Mouse (Mus musculus): ENCODE measurements around the gene Foxo1. TPM values are rescaled to one million over a fixed set of nuclear protein-coding genes. Genes with fewer than 3 reads are reported as not detected.

The Foxo1 gene
- polyA plus RNA-seq, 1 experiment from 2014 or later, result 3.7 TPM

- Histone ChIP-seq H3K9me3 (ENCODE audit: control insufficient read depth, low read length) (no peaks in the 10 kb centered on the region), H3K4me1 (replicated peaks; ENCODE audit: control insufficient read depth, insufficient read depth, low read length) (no peaks in the 10 kb centered on the region; the same call in 1 of the 2 replicates), H3K4me3 (ENCODE audit: low read depth, low read length) (no peak overlapping the region), H3K27me3 (ENCODE audit: control insufficient read depth, insufficient read depth, low read length) (peaks cover 24% of the 10 kb centered on the region), H3K4me2 (ENCODE audit: low read depth, low read length, severe bottlenecking) (no peak overlapping the region), H3K36me3 (ENCODE audit: control insufficient read depth, insufficient read depth, low read length) (no peaks in the 10 kb centered on the region), H3K27ac (ENCODE audit: low read depth, low read length) (no peak overlapping the region), H3K9ac (ENCODE audit: low read length) (no peak overlapping the region)
- ATAC-seq (replicated peaks; ENCODE audit: low FRiP score), result no peak
- DNase-seq (ENCODE audit: low spot score), result peak; percentile 87
- 42% methylated on average over 13 of the region's 13 CpGs for WGBS
Observed at GRCm38 (mm10) chr3:52262431-52263161, 5.5 kb upstream of the Foxo1 start.

GRCm38 (mm10) chr3:52264354-52264753 is 3.8 kb upstream of the Foxo1 start:
- no peaks in the 10 kb centered on the region; the same call in 1 of the 2 replicates for H3K4me1 ChIP-seq (replicated peaks; ENCODE audit: control insufficient read depth, insufficient read depth, low read length)
- no peaks in the 10 kb centered on the region for H3K36me3 ChIP-seq (ENCODE audit: control insufficient read depth, insufficient read depth, low read length)
- no peak overlapping the region for H3K4me3 ChIP-seq (ENCODE audit: low read depth, low read length)
- H3K27me3 ChIP-seq (ENCODE audit: control insufficient read depth, insufficient read depth, low read length), result peaks cover 31% of the 10 kb centered on the region
- DNase-seq (ENCODE audit: low spot score) (no peak), ATAC-seq (replicated peaks; ENCODE audit: low FRiP score) (no peak)
- H3K27ac ChIP-seq (ENCODE audit: low read depth, low read length), result no peak overlapping the region
- H3K4me2 ChIP-seq (ENCODE audit: low read depth, low read length, severe bottlenecking), result no peak overlapping the region
- H3K9ac ChIP-seq (ENCODE audit: low read length), result no peak overlapping the region
- no peaks in the 10 kb centered on the region for H3K9me3 ChIP-seq (ENCODE audit: control insufficient read depth, low read length)
- 85% methylated on average over 8 of the region's 8 CpGs for WGBS

GRCm38 (mm10) chr3:52266606-52267160 is 1.5 kb upstream of the Foxo1 start:
- peaks cover 37% of the 10 kb centered on the region for H3K27me3 ChIP-seq (ENCODE audit: control insufficient read depth, insufficient read depth, low read length)
- H3K36me3 ChIP-seq (ENCODE audit: control insufficient read depth, insufficient read depth, low read length), result no peaks in the 10 kb centered on the region
- H3K9ac ChIP-seq (ENCODE audit: low read length), result no peak overlapping the region
- H3K4me1 ChIP-seq (replicated peaks; ENCODE audit: control insufficient read depth, insufficient read depth, low read length), result no peaks in the 10 kb centered on the region; the same call in 1 of the 2 replicates
- 14% methylated on average over 17 of the region's 17 CpGs for WGBS
- DNase-seq (ENCODE audit: low spot score) (no peak), ATAC-seq (replicated peaks; ENCODE audit: low FRiP score) (no peak)
- no peak overlapping the region for H3K27ac ChIP-seq (ENCODE audit: low read depth, low read length)
- H3K9me3 ChIP-seq (ENCODE audit: control insufficient read depth, low read length), result no peaks in the 10 kb centered on the region
- 0 out of 2 replicates have a peak overlapping the region, but pooled peaks have one; percentile 99 for H3K4me2 ChIP-seq (ENCODE audit: low read depth, low read length, severe bottlenecking)
- no peak overlapping the region for H3K4me3 ChIP-seq (ENCODE audit: low read depth, low read length)

GRCm38 (mm10) chr3:52267293-52267651 is 864 bp upstream of the Foxo1 start:
- WGBS, result under 1% methylated on average over 15 of the region's 15 CpGs
- Histone ChIP-seq H3K27ac (ENCODE audit: low read depth, low read length) (no peak overlapping the region), H3K9me3 (ENCODE audit: control insufficient read depth, low read length) (no peaks in the 10 kb centered on the region), H3K27me3 (ENCODE audit: control insufficient read depth, insufficient read depth, low read length) (peaks cover 37% of the 10 kb centered on the region), H3K9ac (ENCODE audit: low read length) (peak overlapping the region; percentile 64), H3K36me3 (ENCODE audit: control insufficient read depth, insufficient read depth, low read length) (no peaks in the 10 kb centered on the region), H3K4me2 (ENCODE audit: low read depth, low read length, severe bottlenecking) (peak overlapping the region; percentile 99), H3K4me1 (replicated peaks; ENCODE audit: control insufficient read depth, insufficient read depth, low read length) (no peaks in the 10 kb centered on the region; the same call in 1 of the 2 replicates), H3K4me3 (ENCODE audit: low read depth, low read length) (peak overlapping the region; percentile 70)
- DNase-seq (ENCODE audit: low spot score) (no peak), ATAC-seq (replicated peaks; ENCODE audit: low FRiP score) (no peak)

GRCm38 (mm10) chr3:52268487-52268736 is 276 bp downstream of the Foxo1 start:
- WGBS, result 1% methylated on average over 37 of the region's 40 CpGs
- peak overlapping the region; percentile 68 for H3K9ac ChIP-seq (ENCODE audit: low read length)
- H3K36me3 ChIP-seq (ENCODE audit: control insufficient read depth, insufficient read depth, low read length), result no peaks in the 10 kb centered on the region
- DNase-seq (ENCODE audit: low spot score) (no peak), ATAC-seq (replicated peaks; ENCODE audit: low FRiP score) (no peak)
- no peaks in the 10 kb centered on the region for H3K9me3 ChIP-seq (ENCODE audit: control insufficient read depth, low read length)
- H3K27me3 ChIP-seq (ENCODE audit: control insufficient read depth, insufficient read depth, low read length), result peaks cover 37% of the 10 kb centered on the region
- peak overlapping the region; percentile 99 for H3K4me2 ChIP-seq (ENCODE audit: low read depth, low read length, severe bottlenecking)
- H3K27ac ChIP-seq (ENCODE audit: low read depth, low read length), result no peak overlapping the region; the same call in 1 of the 2 replicates
- peak overlapping the region; percentile 70 for H3K4me3 ChIP-seq (ENCODE audit: low read depth, low read length)
- no peaks in the 10 kb centered on the region; the same call in 1 of the 2 replicates for H3K4me1 ChIP-seq (replicated peaks; ENCODE audit: control insufficient read depth, insufficient read depth, low read length)

GRCm38 (mm10) chr3:52268737-52269513 is 789 bp downstream of the Foxo1 start:
- Histone ChIP-seq H3K36me3 (ENCODE audit: control insufficient read depth, insufficient read depth, low read length) (no peaks in the 10 kb centered on the region), H3K4me3 (ENCODE audit: low read depth, low read length) (peak overlapping the region; percentile 70), H3K9ac (ENCODE audit: low read length) (peak overlapping the region; percentile 68), H3K4me1 (replicated peaks; ENCODE audit: control insufficient read depth, insufficient read depth, low read length) (no peaks in the 10 kb centered on the region; the same call in 1 of the 2 replicates), H3K27me3 (ENCODE audit: control insufficient read depth, insufficient read depth, low read length) (peaks cover 37% of the 10 kb centered on the region), H3K9me3 (ENCODE audit: control insufficient read depth, low read length) (no peaks in the 10 kb centered on the region), H3K4me2 (ENCODE audit: low read depth, low read length, severe bottlenecking) (peak overlapping the region; percentile 99), H3K27ac (ENCODE audit: low read depth, low read length) (0 out of 2 replicates have a peak overlapping the region, but pooled peaks have one; percentile 6)
- DNase-seq (ENCODE audit: low spot score), result peak; percentile 80
- under 1% methylated on average over 79 of the region's 89 CpGs for WGBS
- ATAC-seq (replicated peaks; ENCODE audit: low FRiP score), result peak; percentile 32

- DNase-seq (ENCODE audit: low spot score) (peak; percentile 75), ATAC-seq (replicated peaks; ENCODE audit: low FRiP score) (no peak)
- peaks cover 37% of the 10 kb centered on the region for H3K27me3 ChIP-seq (ENCODE audit: control insufficient read depth, insufficient read depth, low read length)
- no peak overlapping the region for H3K27ac ChIP-seq (ENCODE audit: low read depth, low read length)
- no peaks in the 10 kb centered on the region; the same call in 1 of the 2 replicates for H3K4me1 ChIP-seq (replicated peaks; ENCODE audit: control insufficient read depth, insufficient read depth, low read length)
- H3K4me2 ChIP-seq (ENCODE audit: low read depth, low read length, severe bottlenecking), result peak overlapping the region; percentile 99
- peak overlapping the region; percentile 68 for H3K9ac ChIP-seq (ENCODE audit: low read length)
- H3K4me3 ChIP-seq (ENCODE audit: low read depth, low read length), result peak overlapping the region; percentile 70
- under 1% methylated on average over 55 of the region's 55 CpGs for WGBS
- no peaks in the 10 kb centered on the region for H3K9me3 ChIP-seq (ENCODE audit: control insufficient read depth, low read length)
- H3K36me3 ChIP-seq (ENCODE audit: control insufficient read depth, insufficient read depth, low read length), result no peaks in the 10 kb centered on the region
Observed at GRCm38 (mm10) chr3:52269514-52270351, 1.6 kb downstream of the Foxo1 start.

GRCm38 (mm10) chr3:52270511-52270910 is 2.4 kb downstream of the Foxo1 start:
- Histone ChIP-seq H3K27me3 (ENCODE audit: control insufficient read depth, insufficient read depth, low read length) (peaks cover 32% of the 10 kb centered on the region), H3K4me1 (replicated peaks; ENCODE audit: control insufficient read depth, insufficient read depth, low read length) (no peaks in the 10 kb centered on the region; the same call in 1 of the 2 replicates), H3K4me3 (ENCODE audit: low read depth, low read length) (peak overlapping the region; percentile 70), H3K9ac (ENCODE audit: low read length) (no peak overlapping the region), H3K27ac (ENCODE audit: low read depth, low read length) (no peak overlapping the region), H3K9me3 (ENCODE audit: control insufficient read depth, low read length) (no peaks in the 10 kb centered on the region), H3K36me3 (ENCODE audit: control insufficient read depth, insufficient read depth, low read length) (no peaks in the 10 kb centered on the region), H3K4me2 (ENCODE audit: low read depth, low read length, severe bottlenecking) (peak overlapping the region; percentile 99)
- ATAC-seq (replicated peaks; ENCODE audit: low FRiP score), result no peak
- WGBS, result 36% methylated on average over 3 of the region's 3 CpGs
- no peak for DNase-seq (ENCODE audit: low spot score)

All from forebrain, embryonic 11.5 days (tissue).